Mouse (Mus musculus) CH12.LX (cell line): ENCODE measurements around the gene Dmrta2. TPM values are rescaled to one million over a fixed set of nuclear protein-coding genes. Genes with fewer than 3 reads are reported as not detected.

ENCODE experiments used
- DNase-seq: peaks from one replicate; pipeline ENCODE4 v3.0.0-alpha.2; 2013; ENCODE audit errors: extremely low read depth
- H3K27ac ChIP-seq: 2 replicates; pipeline ENCODE4 v1.5.1; 2012; ENCODE audit warnings: low read depth, mild to moderate bottlenecking, control low read depth, moderate library complexity; ENCODE audit not compliant: insufficient read depth
- H3K27me3 ChIP-seq: replicated peaks from 2 replicates; pipeline ENCODE3; 2012; ENCODE audit warnings: inconsistent platforms
- H3K36me3 ChIP-seq, 2 experiments: replicated peaks in 1 of 2; 2 replicates each; pipeline versions ENCODE3 to v1.6.1; 2012; ENCODE audit warnings: inconsistent platforms in 1 of 2, low read length in 1 of 2, mild to moderate bottlenecking in 1 of 2, mixed read lengths in 1 of 2, moderate library complexity in 1 of 2; ENCODE audit not compliant: control insufficient read depth in 1 of 2, insufficient read depth in 1 of 2
- H3K4me1 ChIP-seq, 2 experiments: 2 replicates each; pipeline ENCODE4 v1.6.1; 2012; ENCODE audit warnings: inconsistent platforms in 1 of 2, moderate library complexity in 1 of 2; ENCODE audit not compliant: insufficient read depth in 2 of 2, control insufficient read depth in 1 of 2
- H3K4me2 ChIP-seq: 2 replicates; pipeline ENCODE4 v1.6.1; 2012; ENCODE audit warnings: low read depth, mild to moderate bottlenecking, control low read depth; ENCODE audit not compliant: poor library complexity, insufficient read depth, severe bottlenecking
- H3K4me3 ChIP-seq, 3 experiments: fragments of 150-350 bp in 1 of 3; sonication (generic) in 1 of 3; replicated peaks in 1 of 3; 2 replicates each; pipeline versions ENCODE3 to v1.5.1; 2011 to 2012; ENCODE audit warnings: low read depth in 2 of 3, low read length in 2 of 3, mild to moderate bottlenecking in 2 of 3, moderate library complexity in 2 of 3, control low read depth in 1 of 3, improper control_type of control experiment in 1 of 3, inconsistent platforms in 1 of 3, mixed read lengths in 1 of 3; ENCODE audit not compliant: poor library complexity in 1 of 3
- H3K79me2 ChIP-seq: replicated peaks from 2 replicates; pipeline ENCODE4 v1.6.1; 2012; ENCODE audit warnings: mild to moderate bottlenecking, moderate library complexity; ENCODE audit not compliant: control insufficient read depth, poor library complexity, insufficient read depth, severe bottlenecking; ENCODE audit errors: extremely low read depth
- H3K9ac ChIP-seq: 2 replicates; pipeline ENCODE4 v1.6.1; 2012; ENCODE audit warnings: low read depth, mild to moderate bottlenecking, control low read depth, moderate library complexity; ENCODE audit not compliant: insufficient read depth
- H3K9me3 ChIP-seq: replicated peaks from 2 replicates; pipeline ENCODE3; 2012; ENCODE audit warnings: low read length, inconsistent platforms, mixed read lengths
- ELF1 ChIP-seq: IDR thresholded peaks from 2 replicates; pipeline ENCODE4 v1.6.1; 2014; ENCODE audit warnings: low read depth, mild to moderate bottlenecking, inconsistent platforms, low read length, improper control_type of control experiment
- ETS1 ChIP-seq: conservative IDR thresholded peaks from 2 replicates; pipeline ENCODE4 v1.6.1; 2012; ENCODE audit warnings: low read depth, mild to moderate bottlenecking, inconsistent platforms, low read length, improper control_type of control experiment, moderate library complexity
- IRF4 ChIP-seq: IDR thresholded peaks from 2 replicates; pipeline ENCODE4 v1.6.1; 2014; ENCODE audit warnings: low read depth, mild to moderate bottlenecking, inconsistent platforms, low read length, improper control_type of control experiment
- JUND ChIP-seq: conservative IDR thresholded peaks from 2 replicates; pipeline ENCODE4 v1.6.1; 2011; ENCODE audit warnings: low read depth, low read length, improper control_type of control experiment
- KAT2A ChIP-seq: IDR thresholded peaks from 2 replicates; pipeline ENCODE4 v1.6.1; 2012; ENCODE audit warnings: low read length, improper control_type of control experiment, inconsistent platforms; ENCODE audit not compliant: insufficient replicate concordance
- MAFK ChIP-seq: IDR thresholded peaks from 2 replicates; pipeline ENCODE4 v1.6.1; 2011; ENCODE audit warnings: low read length, improper control_type of control experiment; ENCODE audit not compliant: insufficient replicate concordance
- NELFE ChIP-seq: IDR thresholded peaks from 2 replicates; pipeline ENCODE4 v1.6.1; 2011; ENCODE audit warnings: low read depth, low read length, improper control_type of control experiment
- NRF1 ChIP-seq: IDR thresholded peaks from 2 replicates; pipeline ENCODE4 v1.6.1; 2014; ENCODE audit warnings: low read depth, mild to moderate bottlenecking, inconsistent platforms, low read length, improper control_type of control experiment, moderate library complexity
- PAX5 ChIP-seq: IDR thresholded peaks from 2 replicates; pipeline ENCODE4 v1.6.1; 2012; ENCODE audit warnings: low read length, inconsistent platforms, mixed read lengths
- RAD21 ChIP-seq: IDR thresholded peaks from 2 replicates; pipeline ENCODE4 v1.6.1; 2011; ENCODE audit warnings: low read depth, mild to moderate bottlenecking, low read length, improper control_type of control experiment, moderate library complexity
- RCOR1 ChIP-seq: conservative IDR thresholded peaks from 2 replicates; pipeline ENCODE4 v1.6.1; 2012; ENCODE audit warnings: low read depth, mild to moderate bottlenecking, inconsistent platforms, low read length, improper control_type of control experiment
- UBTF ChIP-seq: IDR thresholded peaks from 2 replicates; pipeline ENCODE4 v1.6.1; 2012; ENCODE audit warnings: low read depth, mild to moderate bottlenecking, inconsistent platforms, low read length, improper control_type of control experiment, moderate library complexity
- dilution Hi-C: fragments of 300-500 bp; cut with MboI; formaldehyde crosslinking; loops from 2 replicates; pipeline ENCODE4 v1.14.3; 2020; ENCODE audit warnings: low sequenced_read_pairs; ENCODE audit not compliant: extremely low pct_unique_long_range_greater_than_20kb, extremely low pct_ligation_motif_present
- in situ Hi-C: fragments of 300-500 bp; cut with MboI; formaldehyde crosslinking; loops from 3 replicates; pipeline ENCODE4 v1.14.3; 2019; ENCODE audit warnings: low sequenced_read_pairs, low pct_ligation_motif_present, low pct_unique_long_range_greater_than_20kb, mixed read lengths
- polyA plus RNA-seq: library from polyadenylated mRNA; unstranded; fragments of >175 nt; gene quantifications from 2 replicates; pipeline ENCODE4 v1.2.1, GENCODE M21; 2012; ENCODE audit warnings: low read depth; ENCODE audit not compliant: insufficient read length
- total RNA-seq, 2 experiments: library from RNA; depleted of rRNA; stranded (reverse); fragments of 300-350 nt in 1 of 2; fragments of >200 nt in 1 of 2; gene quantifications; 2 replicates each; pipeline ENCODE4 v1.2.3; 2012 to 2014

The Dmrta2 gene
- total and polyA plus RNA-seq, 3 experiments: 0.04 to 0.13 TPM; not detected in 1

GRCm38 (mm10) chr4:109973991-109974654, 3.7 kb upstream of the Dmrta2 start:
- TF ChIP-seq RAD21 (no peak), PAX5 (no peak), JUND (no peak), ELF1 (no peak), UBTF (no peak), IRF4 (no peak), NRF1 (no peak), RCOR1 (no peak), NELFE (no peak), KAT2A (no peak), ETS1 (no peak)
- H3K79me2 ChIP-seq: no peaks in the 10 kb centered on the region
- peaks cover 0 to under 1% of the 10 kb centered on the region in 2 experiments for H3K36me3 ChIP-seq
- H3K9ac ChIP-seq: no peak overlapping the region
- no peak for DNase-seq
- no peak overlapping the region for H3K4me3 ChIP-seq
- H3K4me1 ChIP-seq: no peaks in the 10 kb centered on the region
- in situ Hi-C loops (no loop called here), dilution Hi-C loops (no loop called here)
- H3K9me3 ChIP-seq: peaks cover 22% of the 10 kb centered on the region
- no peaks in the 10 kb centered on the region for H3K27me3 ChIP-seq
- H3K4me2 ChIP-seq: no peak overlapping the region
- H3K27ac ChIP-seq: no peak overlapping the region

DNA sequence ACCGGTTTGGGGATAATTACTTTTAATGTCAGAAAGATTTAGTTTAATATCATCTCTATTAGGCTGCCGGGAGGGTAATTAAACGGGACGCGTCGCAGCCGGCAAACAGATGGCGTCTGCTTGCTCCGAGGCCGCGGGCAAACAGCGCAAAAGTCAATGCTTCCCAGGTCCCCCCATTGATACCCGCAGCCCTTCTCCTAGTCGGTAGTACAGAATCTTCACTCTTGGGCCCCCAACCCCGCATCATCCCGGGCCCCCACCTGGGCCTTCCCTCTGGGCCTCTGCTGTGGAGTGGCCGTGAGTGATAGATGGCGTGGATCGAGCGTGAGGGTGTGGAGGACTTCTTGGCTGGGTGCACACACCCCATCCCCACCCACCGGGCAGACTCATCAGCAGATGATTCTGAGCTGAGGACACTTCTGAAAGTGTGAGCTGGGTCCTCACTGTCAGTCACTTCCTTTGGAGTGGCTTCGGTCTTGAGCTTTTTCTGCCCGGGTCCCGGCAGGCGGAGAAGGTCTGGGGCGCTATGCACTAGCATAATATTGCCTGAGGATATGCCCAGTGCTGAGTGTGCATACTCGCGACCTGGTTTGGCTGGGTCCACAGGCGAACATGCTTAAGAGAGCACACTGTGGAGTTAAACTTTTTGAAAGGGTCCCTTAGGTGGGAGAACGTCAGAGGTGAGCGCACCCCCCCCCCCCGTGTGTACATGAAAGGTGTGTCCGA, 3.0 kb upstream of the Dmrta2 start:
- dilution Hi-C loops (no loop called here), in situ Hi-C loops (no loop called here)
- no peak overlapping the region for H3K27ac ChIP-seq
- peaks cover 0 to under 1% of the 10 kb centered on the region in 2 experiments for H3K36me3 ChIP-seq
- H3K27me3 ChIP-seq: no peaks in the 10 kb centered on the region
- no peak overlapping the region for H3K4me2 ChIP-seq
- no peak overlapping the region for H3K9ac ChIP-seq
- no peaks in the 10 kb centered on the region for H3K79me2 ChIP-seq
- DNase-seq: no peak
- H3K4me1 ChIP-seq: no peaks in the 10 kb centered on the region
- peaks cover 28% of the 10 kb centered on the region for H3K9me3 ChIP-seq
- TF ChIP-seq MAFK: no peak
- TF ChIP-seq, all 38 proteins: peak for 0
- H3K4me3 ChIP-seq: no peak overlapping the region
